Mouse (Mus musculus): ENCODE measurements around the gene Mrpl17. TPM values are rescaled to one million over a fixed set of nuclear protein-coding genes. Genes with fewer than 3 reads are reported as not detected.
"Not testable (repeated sequence)": the region's sequence is repeated elsewhere in the genome, so short reads cannot be mapped to it uniquely, and the experiment has no call there.

Gene Mrpl17
- 204 and 210 TPM in 2 replicates for polyA plus RNA-seq (2015; fragmentation: Nextera tagmentation; extraction: Ambion mirVana)

GRCm38 (mm10) chr7:105810877-105811489 is at the start of gene Mrpl17:
TSS of gene Mrpl17 (minus strand) at chr7:105811099.
- H3K27me3 ChIP-seq (ENCODE audit: control insufficient read depth, insufficient read depth, low read depth, low read length): no peaks in the 10 kb centered on the region
- H3K27ac ChIP-seq (ENCODE audit: low read length): peak within 1 kb of the TSS; percentile 80
- ATAC-seq (ENCODE audit: low read depth): peak; percentile 97
- H3K9me3 ChIP-seq (replicated peaks; ENCODE audit: control insufficient read depth, low read length): no peaks in the 10 kb centered on the region
- peak within 1 kb of the TSS; percentile 87 for H3K4me3 ChIP-seq (ENCODE audit: low read depth, low read length)
- peaks cover 12% of the 10 kb centered on the region for H3K4me1 ChIP-seq (ENCODE audit: control insufficient read depth, low read depth, low read length)
- H3K4me2 ChIP-seq (ENCODE audit: low read depth, low read length): peak within 1 kb of the TSS; percentile 70
- H3K9ac ChIP-seq (ENCODE audit: low read depth, low read length): peak within 1 kb of the TSS; percentile 91
- peaks cover 4% of the 10 kb centered on the region; the same call in 1 of the 2 replicates for H3K36me3 ChIP-seq (ENCODE audit: control insufficient read depth, insufficient read depth)
- WGBS (ENCODE audit: insufficient replicate concordance): under 1% methylated on average over 50 of the region's 52 CpGs

GRCm38 (mm10) chr7:105855718-105856560 is 45.0 kb upstream of the Mrpl17 start:
- WGBS (ENCODE audit: insufficient replicate concordance): no CpG with 5 or more reads among the region's 2 CpGs
- H3K9me3 ChIP-seq (replicated peaks; ENCODE audit: control insufficient read depth, low read length); H3K27me3 ChIP-seq (ENCODE audit: control insufficient read depth, insufficient read depth, low read depth, low read length); H3K4me1 ChIP-seq (ENCODE audit: control insufficient read depth, low read depth, low read length); H3K36me3 ChIP-seq (ENCODE audit: control insufficient read depth, insufficient read depth); H3K4me2 ChIP-seq (ENCODE audit: low read depth, low read length); H3K4me3 ChIP-seq (ENCODE audit: low read depth, low read length); ATAC-seq (ENCODE audit: low read depth); H3K27ac ChIP-seq (ENCODE audit: low read length); H3K9ac ChIP-seq (ENCODE audit: low read depth, low read length): not testable (repeated sequence)

- Histone ChIP-seq H3K9ac (ENCODE audit: low read depth, low read length) (no peak overlapping the region), H3K9me3 (replicated peaks; ENCODE audit: control insufficient read depth, low read length) (no peaks in the 10 kb centered on the region), H3K27me3 (ENCODE audit: control insufficient read depth, insufficient read depth, low read depth, low read length) (no peaks in the 10 kb centered on the region), H3K27ac (ENCODE audit: low read length) (no peak overlapping the region), H3K4me3 (ENCODE audit: low read depth, low read length) (no peak overlapping the region), H3K4me1 (ENCODE audit: control insufficient read depth, low read depth, low read length) (no peaks in the 10 kb centered on the region), H3K36me3 (ENCODE audit: control insufficient read depth, insufficient read depth) (no peaks in the 10 kb centered on the region), H3K4me2 (ENCODE audit: low read depth, low read length) (no peak overlapping the region)
- no peak for ATAC-seq (ENCODE audit: low read depth)
- 61% methylated on average over 7 of the region's 7 CpGs for WGBS (ENCODE audit: insufficient replicate concordance)
Measured at GRCm38 (mm10) chr7:105824281-105824680, 13.4 kb upstream of the Mrpl17 start.

GRCm38 (mm10) chr7:105818483-105818882 is 7.6 kb upstream of the Mrpl17 start:
- no peaks in the 10 kb centered on the region for H3K27me3 ChIP-seq (ENCODE audit: control insufficient read depth, insufficient read depth, low read depth, low read length)
- no peak overlapping the region for H3K4me2 ChIP-seq (ENCODE audit: low read depth, low read length)
- no peak for ATAC-seq (ENCODE audit: low read depth)
- H3K36me3 ChIP-seq (ENCODE audit: control insufficient read depth, insufficient read depth): no peaks in the 10 kb centered on the region
- no peak overlapping the region for H3K27ac ChIP-seq (ENCODE audit: low read length)
- 0% methylated on average over 1 of the region's 1 CpGs for WGBS (ENCODE audit: insufficient replicate concordance)
- no peak overlapping the region for H3K9ac ChIP-seq (ENCODE audit: low read depth, low read length)
- H3K9me3 ChIP-seq (replicated peaks; ENCODE audit: control insufficient read depth, low read length): no peaks in the 10 kb centered on the region
- no peaks in the 10 kb centered on the region for H3K4me1 ChIP-seq (ENCODE audit: control insufficient read depth, low read depth, low read length)
- H3K4me3 ChIP-seq (ENCODE audit: low read depth, low read length): no peak overlapping the region

- ATAC-seq (ENCODE audit: low read depth): no peak
- Histone ChIP-seq H3K4me3 (ENCODE audit: low read depth, low read length) (no peak overlapping the region), H3K36me3 (ENCODE audit: control insufficient read depth, insufficient read depth) (no peaks in the 10 kb centered on the region), H3K9me3 (replicated peaks; ENCODE audit: control insufficient read depth, low read length) (no peaks in the 10 kb centered on the region), H3K27me3 (ENCODE audit: control insufficient read depth, insufficient read depth, low read depth, low read length) (no peaks in the 10 kb centered on the region), H3K4me2 (ENCODE audit: low read depth, low read length) (no peak overlapping the region), H3K27ac (ENCODE audit: low read length) (no peak overlapping the region), H3K4me1 (ENCODE audit: control insufficient read depth, low read depth, low read length) (no peaks in the 10 kb centered on the region), H3K9ac (ENCODE audit: low read depth, low read length) (no peak overlapping the region)
Measured at GRCm38 (mm10) chr7:105816736-105817135, 5.8 kb upstream of the Mrpl17 start.

GRCm38 (mm10) chr7:105813326-105813725 is 2.4 kb upstream of the Mrpl17 start:
- H3K36me3 ChIP-seq (ENCODE audit: control insufficient read depth, insufficient read depth): peaks cover 4% of the 10 kb centered on the region; the same call in 1 of the 2 replicates
- H3K4me1 ChIP-seq (ENCODE audit: control insufficient read depth, low read depth, low read length): peaks cover 12% of the 10 kb centered on the region
- WGBS (ENCODE audit: insufficient replicate concordance): 76% methylated on average over 3 of the region's 3 CpGs
- no peak overlapping the region for H3K27ac ChIP-seq (ENCODE audit: low read length)
- H3K9ac ChIP-seq (ENCODE audit: low read depth, low read length): no peak overlapping the region
- no peak overlapping the region for H3K4me3 ChIP-seq (ENCODE audit: low read depth, low read length)
- no peak for ATAC-seq (ENCODE audit: low read depth)
- H3K4me2 ChIP-seq (ENCODE audit: low read depth, low read length): no peak overlapping the region
- H3K9me3 ChIP-seq (replicated peaks; ENCODE audit: control insufficient read depth, low read length): no peaks in the 10 kb centered on the region
- no peaks in the 10 kb centered on the region for H3K27me3 ChIP-seq (ENCODE audit: control insufficient read depth, insufficient read depth, low read depth, low read length)

GRCm38 (mm10) chr7:105812566-105812965 is 1.7 kb upstream of the Mrpl17 start:
- no peak overlapping the region for H3K4me3 ChIP-seq (ENCODE audit: low read depth, low read length)
- H3K4me1 ChIP-seq (ENCODE audit: control insufficient read depth, low read depth, low read length): peaks cover 12% of the 10 kb centered on the region
- no peak overlapping the region for H3K27ac ChIP-seq (ENCODE audit: low read length)
- H3K36me3 ChIP-seq (ENCODE audit: control insufficient read depth, insufficient read depth): peaks cover 4% of the 10 kb centered on the region; the same call in 1 of the 2 replicates
- H3K4me2 ChIP-seq (ENCODE audit: low read depth, low read length): no peak overlapping the region
- no peaks in the 10 kb centered on the region for H3K27me3 ChIP-seq (ENCODE audit: control insufficient read depth, insufficient read depth, low read depth, low read length)
- 64% methylated on average over 3 of the region's 3 CpGs for WGBS (ENCODE audit: insufficient replicate concordance)
- no peaks in the 10 kb centered on the region for H3K9me3 ChIP-seq (replicated peaks; ENCODE audit: control insufficient read depth, low read length)
- ATAC-seq (ENCODE audit: low read depth): no peak
- no peak overlapping the region for H3K9ac ChIP-seq (ENCODE audit: low read depth, low read length)

- H3K4me3 ChIP-seq (ENCODE audit: low read depth, low read length): peak overlapping the region; percentile 32; the same call in 1 of the 2 replicates
- H3K27ac ChIP-seq (ENCODE audit: low read length): no peak overlapping the region
- H3K9ac ChIP-seq (ENCODE audit: low read depth, low read length): no peak overlapping the region
- H3K27me3 ChIP-seq (ENCODE audit: control insufficient read depth, insufficient read depth, low read depth, low read length): no peaks in the 10 kb centered on the region
- H3K4me2 ChIP-seq (ENCODE audit: low read depth, low read length): peak overlapping the region; percentile 52
- H3K4me1 ChIP-seq (ENCODE audit: control insufficient read depth, low read depth, low read length): peaks cover 12% of the 10 kb centered on the region
- no peak for ATAC-seq (ENCODE audit: low read depth)
- no peaks in the 10 kb centered on the region for H3K9me3 ChIP-seq (replicated peaks; ENCODE audit: control insufficient read depth, low read length)
- H3K36me3 ChIP-seq (ENCODE audit: control insufficient read depth, insufficient read depth): peaks cover 4% of the 10 kb centered on the region; the same call in 1 of the 2 replicates
Measured at GRCm38 (mm10) chr7:105811516-105811915, 617 bp upstream of the Mrpl17 start.

GRCm38 (mm10) chr7:105810280-105810876 is 521 bp downstream of the Mrpl17 start:
- peak overlapping the region; percentile 70 for H3K4me2 ChIP-seq (ENCODE audit: low read depth, low read length)
- H3K27ac ChIP-seq (ENCODE audit: low read length): peak overlapping the region; percentile 80
- peak overlapping the region; percentile 87 for H3K4me3 ChIP-seq (ENCODE audit: low read depth, low read length)
- H3K9ac ChIP-seq (ENCODE audit: low read depth, low read length): peak overlapping the region; percentile 91
- H3K9me3 ChIP-seq (replicated peaks; ENCODE audit: control insufficient read depth, low read length): no peaks in the 10 kb centered on the region
- H3K4me1 ChIP-seq (ENCODE audit: control insufficient read depth, low read depth, low read length): peaks cover 12% of the 10 kb centered on the region
- H3K36me3 ChIP-seq (ENCODE audit: control insufficient read depth, insufficient read depth): peaks cover 4% of the 10 kb centered on the region; the same call in 1 of the 2 replicates
- WGBS (ENCODE audit: insufficient replicate concordance): 1% methylated on average over 37 of the region's 37 CpGs
- no peaks in the 10 kb centered on the region for H3K27me3 ChIP-seq (ENCODE audit: control insufficient read depth, insufficient read depth, low read depth, low read length)
- ATAC-seq (ENCODE audit: low read depth): no peak

Data from liver, embryonic 16.5 days (tissue).